Mouse (Mus musculus): ENCODE measurements around the gene Pxmp4.

DNA sequence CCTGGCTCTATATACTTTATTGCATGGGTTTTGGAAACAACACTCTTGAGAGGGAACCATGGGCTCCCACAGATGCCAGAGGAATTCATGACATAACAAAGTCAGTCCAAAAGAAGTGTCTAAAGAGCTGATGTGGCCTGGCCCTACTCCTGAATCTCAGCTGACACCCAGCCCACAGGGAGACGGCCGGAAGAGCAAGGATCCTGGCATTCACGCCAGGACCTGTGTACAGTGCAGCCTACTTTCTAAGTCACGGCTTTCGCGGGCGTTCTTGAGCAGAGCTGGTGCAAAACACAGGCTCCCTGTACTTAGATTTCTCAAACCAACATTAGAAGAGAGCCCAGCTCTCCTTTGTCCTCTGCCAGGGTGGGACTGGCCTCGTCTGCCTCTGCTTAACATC lies 22.9 kb downstream of the Pxmp4 start:
- TF ChIP-seq CTCF (IDR thresholded peaks at IDR 0.05; ENCODE audit: extremely low read depth, insufficient read depth, low read length) (no peak), POLR2A (IDR thresholded peaks at IDR 0.05; ENCODE audit: extremely low read depth, insufficient read depth, low read length) (no peak)
